Mouse (Mus musculus) mouse embryonic stem cell (cell line): ENCODE results near the gene Ptprn.

ENCODE experiments used
- in situ Hi-C, 2 experiments: fragments of 300-500 bp; cut with MboI; formaldehyde crosslinking; loops; 1 replicate in 1 of 2; 3 replicates in 1 of 2; pipeline ENCODE4 v1.14.3; 2019 to 2020; ENCODE audit warnings: low sequenced_read_pairs in 2 of 2, low pct_unique_long_range_greater_than_20kb in 1 of 2, mixed read lengths in 1 of 2; ENCODE audit not compliant: unreplicated experiment in 1 of 2

Gene Ptprn

DNA sequence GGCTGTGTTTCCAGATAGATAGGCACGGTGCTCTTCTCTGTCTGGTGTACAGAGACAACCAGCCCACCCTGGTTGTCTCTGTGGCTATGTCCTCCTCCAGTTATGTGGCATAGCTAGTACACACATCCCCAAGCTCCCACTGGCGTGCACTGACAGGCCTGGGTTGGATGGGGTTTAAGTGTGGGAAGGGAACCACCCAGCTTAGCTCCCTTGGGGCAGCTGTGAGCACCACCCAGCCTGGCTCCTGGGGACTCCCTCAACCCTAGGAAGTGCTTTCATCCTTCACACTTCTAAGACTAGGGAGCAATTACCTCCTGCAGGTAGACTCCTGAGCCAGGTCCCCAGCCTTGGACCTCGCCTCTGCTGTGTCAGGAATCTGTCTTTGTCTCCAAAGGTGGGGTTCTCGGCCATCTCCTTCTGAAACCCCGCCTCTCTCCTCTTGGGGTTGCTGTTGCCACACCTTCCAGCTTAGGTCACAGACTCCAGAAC, 32.6 kb downstream of the Ptprn start, which contains the start of gene A630095N17Rik:
A630095N17Rik (minus strand) TSS at position 439 of the 489 bp plus-strand sequence.
- in situ Hi-C loops: no loop called here

DNA sequence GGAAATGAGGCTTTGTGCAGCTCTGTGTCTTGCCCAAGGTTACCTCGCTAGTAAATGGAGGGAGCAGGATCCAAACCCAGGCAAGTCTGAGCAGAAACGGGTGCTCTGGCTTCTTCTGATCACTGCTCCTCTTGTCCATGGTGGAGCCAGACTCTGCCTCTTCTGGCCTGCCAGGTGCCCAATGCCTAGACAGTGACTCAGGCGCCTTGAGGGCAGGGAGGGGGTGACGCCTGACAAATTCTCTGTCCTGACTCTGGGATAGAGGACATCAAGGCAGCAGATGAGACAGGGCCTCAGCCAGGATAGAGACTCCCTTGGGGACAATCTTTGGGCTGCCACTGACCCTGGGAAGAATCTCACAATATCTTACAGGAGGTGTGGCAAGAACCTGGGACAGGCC, 33.1 kb downstream of the Ptprn start:
- in situ Hi-C loops: no loop called here

DNA sequence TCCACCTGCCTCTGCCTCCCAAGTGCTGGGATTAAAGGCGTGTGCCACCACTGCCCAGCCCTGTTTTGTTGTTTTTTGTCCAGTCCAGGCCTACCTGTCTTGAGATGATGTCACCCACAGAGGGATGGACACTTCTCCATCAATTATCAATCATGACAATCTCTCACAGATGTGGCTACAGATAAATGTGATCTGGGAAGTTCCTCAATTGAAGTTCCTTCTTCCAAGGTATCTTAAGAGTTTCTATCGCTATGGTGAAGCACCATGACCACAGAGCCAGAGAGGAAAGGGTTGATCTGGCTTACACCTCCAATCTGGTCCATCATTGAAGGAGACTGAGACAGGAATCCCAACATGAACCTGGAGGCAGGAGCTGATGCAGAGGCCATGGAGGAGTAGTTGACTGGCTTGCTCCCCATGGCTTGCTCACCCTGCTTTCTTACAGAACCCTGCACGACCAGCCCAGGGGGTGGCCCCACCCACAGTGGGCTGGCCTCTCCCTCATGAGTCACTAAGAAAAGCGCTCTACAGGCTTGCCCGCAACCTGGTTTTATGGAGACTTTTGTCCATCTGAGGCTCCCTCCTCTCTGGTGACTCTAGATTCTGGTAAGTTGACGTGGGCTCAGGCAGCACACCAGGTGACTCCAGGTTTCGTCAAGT, 33.8 kb downstream of the Ptprn start:
- in situ Hi-C loops: no loop called here

DNA sequence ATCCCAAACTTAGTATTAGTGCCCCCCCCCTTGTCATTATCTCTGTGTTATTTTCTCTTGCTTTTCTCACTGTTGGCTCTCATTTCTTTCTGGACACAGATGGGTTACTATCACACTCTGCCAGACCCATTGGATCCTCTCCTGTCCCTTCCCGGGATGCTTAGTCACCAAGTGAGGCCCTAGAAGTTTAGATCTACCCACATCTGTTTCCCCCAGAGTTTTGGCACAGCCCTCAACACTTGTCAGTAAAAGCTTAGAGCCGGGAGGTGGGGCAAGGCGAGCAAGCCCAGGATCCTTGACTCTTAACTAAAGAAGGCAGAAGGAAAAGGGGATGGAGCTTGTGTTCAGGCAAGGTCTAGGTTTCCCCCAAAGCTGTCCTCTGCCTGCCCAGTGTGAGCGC, 35.1 kb downstream of the Ptprn start:
- in situ Hi-C loops: no loop called here

DNA sequence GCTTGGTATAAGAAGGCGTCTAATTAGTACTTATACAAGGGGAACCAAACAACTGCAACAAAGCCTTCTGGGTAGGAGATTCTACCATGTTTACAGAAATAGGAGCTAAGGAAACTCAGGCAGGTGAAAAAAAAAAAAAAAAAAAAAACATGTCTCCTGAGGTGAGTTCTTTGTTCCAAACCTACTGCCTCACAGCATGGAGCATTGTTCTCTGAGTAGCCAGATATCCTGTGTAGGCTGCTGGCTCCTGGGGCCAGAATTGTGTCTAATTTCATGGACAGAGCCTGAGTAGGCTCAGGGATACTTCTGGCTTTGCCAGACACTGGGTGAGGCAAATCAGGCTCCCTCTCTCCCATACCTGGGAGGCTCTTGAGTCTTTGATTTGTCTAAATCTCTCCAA, 36.6 kb downstream of the Ptprn start:
- in situ Hi-C loops: no loop called here

DNA sequence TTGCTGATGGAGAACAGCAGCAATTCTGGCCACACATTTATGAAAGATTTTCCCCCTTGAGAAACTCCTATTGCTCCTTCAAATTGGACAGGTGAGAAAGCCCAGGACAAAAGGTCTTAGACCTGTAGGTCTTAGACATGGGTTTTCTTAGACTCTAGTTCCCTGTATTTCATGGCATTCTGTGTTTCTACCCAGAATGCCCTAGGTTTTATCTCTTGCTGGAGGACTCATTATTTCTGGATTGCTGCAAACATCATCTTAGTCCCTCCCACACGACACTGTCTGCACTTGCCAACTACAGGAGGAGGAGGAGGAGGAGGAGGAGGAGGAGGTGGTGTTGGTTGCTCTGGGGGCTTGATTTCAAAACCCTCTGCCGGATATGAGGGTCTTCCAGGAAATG, 38.2 kb downstream of the Ptprn start:
- in situ Hi-C loops: no loop called here

DNA sequence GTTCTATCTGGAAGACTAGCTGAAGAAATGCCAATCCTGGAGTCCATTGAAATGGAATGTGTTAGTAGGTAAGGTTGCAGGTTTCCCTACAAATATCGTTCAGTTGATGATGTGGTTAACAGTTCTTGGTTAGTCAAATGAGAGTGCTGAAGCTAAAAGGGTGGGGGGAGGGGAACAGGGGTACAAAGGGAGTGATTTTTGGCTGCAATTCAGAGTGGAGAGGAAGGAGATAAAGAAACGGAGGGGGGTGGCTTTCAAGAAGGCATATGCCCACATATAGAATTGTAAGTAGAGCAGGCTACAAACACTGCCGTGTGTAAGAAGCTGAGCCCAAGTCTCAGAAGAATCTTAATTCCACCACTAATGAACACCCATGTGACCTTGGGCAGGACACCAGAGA, 38.8 kb downstream of the Ptprn start:
- in situ Hi-C loops: no loop called here

DNA sequence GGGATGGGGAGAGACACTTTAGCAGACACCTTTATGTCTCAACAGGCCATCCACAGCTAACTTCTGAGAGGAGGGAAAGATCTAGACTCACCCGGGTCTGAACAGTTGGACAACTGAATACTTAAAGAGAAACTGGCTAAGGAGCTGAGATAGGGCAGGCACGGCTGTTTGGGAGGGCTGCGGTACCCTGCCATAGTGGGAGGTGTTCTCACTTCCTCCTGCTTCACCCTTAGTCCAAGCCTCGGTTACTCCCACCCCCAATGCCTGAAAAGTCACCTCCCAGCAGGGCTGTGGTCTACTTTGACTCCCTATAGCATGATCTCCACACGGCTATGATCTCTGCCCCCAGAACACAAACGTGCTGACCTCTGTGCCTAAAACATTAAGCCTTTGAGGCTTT, 40.8 kb downstream of the Ptprn start:
- in situ Hi-C loops: no loop called here

DNA sequence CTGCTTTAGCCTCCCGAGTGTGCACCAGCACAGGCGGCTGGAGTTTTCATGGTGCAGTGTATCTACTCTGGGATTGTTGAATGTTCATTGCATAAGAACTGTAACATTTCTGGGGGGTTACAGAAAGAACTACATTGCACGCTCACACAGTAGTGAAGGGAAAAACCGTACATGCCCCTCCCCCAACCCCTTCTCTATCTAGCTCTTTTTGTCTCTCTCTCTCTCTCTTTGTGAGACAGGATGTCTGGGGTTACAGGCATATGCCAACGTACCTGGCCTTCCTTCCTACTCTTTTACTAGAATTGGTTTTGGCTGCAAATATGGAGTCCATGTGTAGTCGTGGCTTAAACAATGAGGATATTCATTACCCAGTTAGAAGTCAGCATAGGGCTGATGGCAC, 41.4 kb downstream of the Ptprn start:
- in situ Hi-C loops: no loop called here

DNA sequence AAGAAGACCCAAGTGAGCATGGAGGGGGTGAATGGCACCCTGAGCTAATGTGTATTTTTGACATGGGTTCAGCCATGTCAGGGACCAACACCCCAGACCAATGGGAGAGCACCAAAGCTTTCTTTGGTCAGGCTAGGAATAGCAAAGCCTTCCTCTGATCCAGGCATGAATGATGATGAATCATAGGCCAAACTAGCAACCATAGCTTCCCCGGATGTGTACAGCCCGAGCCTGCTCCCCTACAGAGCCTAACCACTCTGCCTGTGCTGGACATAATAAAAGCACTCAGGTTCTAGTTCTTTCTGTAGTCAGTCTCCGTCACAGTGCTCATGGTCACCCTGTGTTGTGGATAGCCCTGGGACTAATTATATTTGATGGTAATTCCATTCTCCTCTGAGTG, 42.8 kb downstream of the Ptprn start:
- in situ Hi-C loops: no loop called here

DNA sequence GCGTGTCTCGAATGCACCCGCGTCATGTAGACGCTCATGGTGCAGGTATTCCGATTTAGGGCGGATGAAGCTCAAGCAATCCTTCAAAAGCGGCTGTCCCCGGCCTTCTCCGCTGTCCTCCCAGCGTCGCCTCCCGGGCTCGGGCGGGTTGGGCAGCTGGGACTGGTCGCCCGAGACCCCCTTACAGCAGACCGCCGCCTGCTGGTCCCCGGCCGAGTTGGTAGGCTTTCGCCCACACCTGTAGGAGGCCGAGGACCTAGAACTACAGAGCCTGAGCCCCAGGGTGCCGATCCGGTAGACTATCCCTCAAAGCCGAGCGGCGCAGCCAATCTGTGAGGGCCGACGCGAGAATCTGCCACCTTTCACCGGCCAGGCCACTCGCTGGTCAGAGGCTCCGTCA, 44.8 kb downstream of the Ptprn start, which contains the start of gene Tuba4a:
Tuba4a (minus strand) TSS at position 335 of the 400 bp plus-strand sequence.
- in situ Hi-C loops: no loop called here

DNA sequence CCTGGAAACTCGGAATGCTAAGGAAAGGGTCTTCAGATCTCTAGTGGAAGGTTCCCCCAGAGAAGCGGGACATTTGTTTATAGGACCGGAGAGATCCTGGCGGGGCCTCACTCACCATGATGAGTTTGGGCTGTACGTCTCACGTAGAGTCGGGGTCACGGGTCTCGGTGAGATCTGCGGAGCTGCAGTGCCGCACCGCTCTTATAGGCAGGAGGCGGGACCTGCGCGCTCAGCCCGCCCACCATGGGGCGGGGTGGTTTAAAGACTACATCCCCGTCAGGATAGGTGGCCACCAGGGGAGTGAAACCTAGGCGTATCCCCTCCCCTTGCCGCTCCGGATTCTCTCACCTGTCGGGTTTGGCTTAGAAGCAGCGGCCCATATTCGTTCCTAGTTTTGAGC, 45.2 kb downstream of the Ptprn start:
- in situ Hi-C loops: no loop called here

DNA sequence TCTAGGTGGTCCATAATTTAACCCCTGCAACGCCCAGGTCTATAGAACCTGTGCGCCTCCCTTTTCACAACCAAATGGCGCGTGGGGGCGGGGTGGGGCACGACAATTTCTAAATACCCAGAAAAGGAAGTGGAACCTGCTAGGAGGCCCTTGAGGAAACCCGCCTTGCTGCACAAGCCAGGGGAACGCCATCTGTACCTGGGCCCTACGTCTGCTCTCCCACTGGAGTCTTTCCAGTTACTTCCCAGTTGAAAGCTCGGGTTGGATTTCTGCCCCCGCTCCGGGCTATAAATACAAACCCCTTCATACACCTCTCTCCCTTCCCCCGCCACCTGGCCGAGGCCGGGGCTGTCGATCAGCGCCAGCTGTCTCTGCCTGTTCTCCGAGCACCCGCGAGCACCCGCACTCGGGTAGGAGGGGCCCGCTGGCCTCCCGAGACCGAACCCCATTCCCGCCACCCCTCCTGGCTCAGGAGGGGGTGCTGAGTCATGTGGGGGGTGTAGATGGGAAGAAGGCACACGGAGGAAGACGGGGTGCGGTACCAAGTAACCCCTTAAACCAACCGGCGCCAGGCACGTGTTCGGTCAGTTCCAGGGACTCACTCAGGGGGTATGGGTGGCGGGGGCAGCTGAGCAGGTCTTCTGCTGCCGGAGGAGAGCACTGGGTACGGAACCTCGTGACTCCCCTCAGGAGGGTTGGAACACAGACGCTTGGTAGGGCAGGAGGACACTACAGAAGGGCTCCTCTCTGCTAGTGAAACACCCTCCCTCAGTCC, 45.9 kb downstream of the Ptprn start:
- in situ Hi-C loops: no loop called here

DNA sequence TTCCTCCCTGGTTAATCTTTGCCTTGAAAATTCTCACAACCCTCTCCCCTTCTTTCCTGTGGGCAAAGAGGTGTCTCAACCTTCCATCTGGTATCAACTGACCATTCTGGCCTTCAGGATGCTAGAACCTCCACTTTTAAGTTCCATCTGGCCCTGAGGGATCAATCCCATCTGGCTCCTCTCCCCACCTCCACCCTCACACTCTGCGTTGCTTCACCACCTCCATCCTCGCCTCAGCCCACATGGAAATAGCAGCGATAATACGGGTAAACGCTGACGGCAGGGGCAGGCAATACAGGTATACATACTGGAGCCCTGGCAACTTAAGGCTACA, 46.4 kb downstream of the Ptprn start:
- in situ Hi-C loops: no loop called here

DNA sequence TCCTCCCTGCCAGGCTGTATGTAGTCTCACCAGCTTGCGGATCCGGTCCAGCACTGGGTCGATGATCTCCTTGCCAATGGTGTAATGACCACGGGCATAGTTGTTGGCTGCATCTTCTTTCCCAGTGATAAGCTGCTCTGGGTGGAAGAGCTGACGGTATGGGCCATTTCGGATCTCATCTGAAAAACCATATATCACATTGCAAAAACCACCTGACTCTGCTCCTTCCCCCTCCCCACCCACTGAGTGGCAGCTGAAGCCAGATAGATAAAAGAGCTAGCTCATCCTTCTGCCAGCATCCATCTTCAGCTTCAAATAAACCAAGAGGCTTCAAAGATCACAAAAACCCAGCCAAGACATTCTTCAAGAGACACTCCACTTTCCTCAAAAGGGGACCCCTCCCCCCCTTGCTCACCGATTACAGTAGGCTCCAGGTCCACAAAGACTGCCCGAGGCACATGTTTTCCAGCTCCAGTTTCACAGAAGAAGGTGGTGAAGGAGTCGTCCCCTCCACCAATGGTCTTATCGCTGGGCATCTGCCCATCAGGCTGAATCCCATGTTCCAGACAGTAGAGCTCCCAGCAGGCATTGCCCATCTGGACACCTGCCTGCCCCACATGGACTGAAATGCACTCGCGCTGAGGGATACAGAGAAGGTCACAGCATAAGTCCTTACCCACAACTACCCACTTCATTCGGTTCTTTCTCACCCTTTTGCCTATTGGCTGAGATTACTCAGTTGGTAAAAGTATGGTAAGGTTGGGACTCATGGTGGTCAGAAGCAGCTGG, 47.3 kb downstream of the Ptprn start:
- in situ Hi-C loops: no loop called here

DNA sequence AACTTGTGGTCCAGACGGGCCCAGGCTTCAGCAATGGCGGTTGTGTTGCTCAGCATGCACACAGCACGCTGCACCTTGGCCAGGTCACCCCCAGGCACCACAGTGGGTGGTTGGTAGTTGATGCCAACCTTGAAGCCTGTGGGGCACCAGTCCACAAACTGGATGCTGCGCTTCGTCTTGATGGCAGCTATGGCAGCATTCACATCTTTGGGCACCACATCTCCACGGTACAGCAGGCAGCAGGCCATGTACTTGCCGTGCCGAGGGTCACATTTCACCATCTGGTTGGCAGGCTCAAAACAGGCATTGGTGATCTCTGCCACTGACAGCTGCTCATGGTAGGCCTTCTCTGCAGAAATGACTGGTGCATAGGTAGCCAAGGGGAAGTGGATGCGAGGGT, 48.5 kb downstream of the Ptprn start:
- in situ Hi-C loops: no loop called here

DNA sequence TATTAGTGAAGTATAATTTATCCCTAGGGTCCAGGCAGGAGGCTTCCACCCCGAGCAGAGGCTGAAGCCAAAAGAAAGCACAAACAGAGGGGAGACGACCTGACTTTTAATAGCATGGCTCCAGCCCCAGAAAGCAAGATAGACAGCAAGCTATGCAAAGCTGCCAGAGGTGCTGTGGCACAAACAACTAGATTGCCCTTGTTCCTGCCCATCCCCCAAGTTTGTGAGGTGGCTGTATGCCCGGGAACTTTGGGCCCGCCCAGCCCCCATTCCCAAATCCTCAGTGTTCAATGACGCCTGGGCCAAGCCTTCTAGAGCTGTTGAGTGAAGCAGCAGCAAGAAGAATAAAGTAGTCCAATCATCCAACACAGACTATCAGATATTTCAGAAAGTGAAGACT, 49.4 kb downstream of the Ptprn start:
- in situ Hi-C loops: no loop called here

DNA sequence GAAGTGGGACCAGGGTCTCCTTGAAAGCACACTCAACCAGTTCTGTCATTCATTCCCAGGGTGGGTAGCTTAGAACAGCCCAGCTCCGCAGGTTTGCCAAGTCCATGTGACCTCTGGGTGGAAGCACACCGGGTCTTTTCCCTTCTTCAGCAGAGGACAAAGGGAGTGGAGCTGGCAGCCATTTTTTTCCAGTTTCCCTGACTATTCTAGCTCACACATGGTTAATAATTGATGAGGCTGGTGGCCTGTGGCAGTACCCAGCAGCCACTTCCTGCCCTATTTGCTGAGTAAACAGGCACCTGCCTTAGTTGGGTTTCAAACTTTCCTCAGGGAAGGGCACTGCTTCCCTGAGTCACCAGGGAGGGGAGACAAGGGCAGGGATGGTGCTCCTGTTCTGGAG, 49.9 kb downstream of the Ptprn start:
- in situ Hi-C loops: no loop called here

DNA sequence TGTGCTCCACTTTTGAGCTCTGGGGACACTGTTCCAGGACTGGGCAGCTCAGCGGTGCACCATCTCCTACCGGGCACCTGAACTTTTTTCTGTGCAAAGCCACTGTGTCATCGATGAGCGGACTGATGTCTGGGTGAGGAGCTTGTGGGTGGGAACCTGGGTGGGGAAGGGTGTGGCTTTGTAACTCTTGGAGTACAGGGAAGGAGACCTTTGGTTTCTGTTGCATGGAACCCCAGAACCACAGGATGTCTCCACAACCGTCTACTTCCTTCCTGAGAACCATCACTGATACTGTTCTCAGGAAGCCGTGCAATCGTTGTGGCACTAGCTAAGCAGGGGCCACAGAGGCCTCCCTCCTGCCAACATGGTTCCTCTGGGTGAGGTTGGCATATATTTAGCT, 51.2 kb downstream of the Ptprn start:
- in situ Hi-C loops: no loop called here
